Mouse (Mus musculus): Measurements from ENCODE around the gene Akap8l. TPM values are rescaled to one million over a fixed set of nuclear protein-coding genes. Genes with fewer than 3 reads are reported as not detected.

The Akap8l gene
- total and polyA plus RNA-seq, 2 experiments from 2014 or later, result 76.3 to 95.7 TPM

DNA sequence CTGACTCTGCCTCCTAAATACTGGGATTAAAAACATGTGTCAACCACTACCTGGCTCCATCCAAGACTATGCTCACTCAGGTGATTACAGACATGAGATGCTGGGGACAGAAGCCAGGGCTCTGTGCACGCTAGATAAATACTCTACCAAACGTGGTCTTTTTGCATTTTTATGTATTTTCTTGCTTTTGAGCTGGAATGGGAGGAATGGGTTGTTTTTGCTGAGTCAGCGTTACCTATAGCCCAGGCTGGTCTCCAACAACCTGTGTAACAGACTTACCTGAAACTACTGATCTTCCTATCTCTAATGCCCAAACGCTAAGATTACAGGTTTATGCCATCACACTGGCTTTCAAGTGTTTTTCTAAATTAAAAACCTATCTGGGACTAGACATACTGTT, 55.2 kb downstream of the Akap8l start:
- 90% methylated on average over 4 of the region's 4 CpGs for WGBS
- Histone ChIP-seq H3K9ac (replicated peaks; ENCODE audit: low read length) (no peak overlapping the region), H3K4me1 (ENCODE audit: insufficient read depth, low read length) (no peaks in the 10 kb centered on the region), H3K4me3 (ENCODE audit: low read length) (no peak overlapping the region), H3K27ac (no peak overlapping the region), H3K36me3 (ENCODE audit: insufficient read depth, low read length) (no peaks in the 10 kb centered on the region), H3K4me2 (ENCODE audit: low read depth, low read length) (no peak overlapping the region), H3K27me3 (ENCODE audit: insufficient read depth, low read length) (no peaks in the 10 kb centered on the region), H3K9me3 (ENCODE audit: low read length) (no peaks in the 10 kb centered on the region)
- no peak for TF ChIP-seq CTCF (IDR thresholded peaks at IDR 0.05; ENCODE audit: low read depth)
- DNase-seq (ENCODE audit: low spot score) (no peak), ATAC-seq (no peak)

- Histone ChIP-seq H3K4me2 (ENCODE audit: low read depth, low read length) (peak overlapping the region; percentile 76), H3K27me3 (ENCODE audit: insufficient read depth, low read length) (no peaks in the 10 kb centered on the region), H3K36me3 (ENCODE audit: insufficient read depth, low read length) (no peaks in the 10 kb centered on the region), H3K9me3 (ENCODE audit: low read length) (no peaks in the 10 kb centered on the region), H3K4me3 (ENCODE audit: low read length) (peak overlapping the region; percentile 84), H3K9ac (replicated peaks; ENCODE audit: low read length) (peak overlapping the region; percentile 97), H3K27ac (peak overlapping the region; percentile 100), H3K4me1 (ENCODE audit: insufficient read depth, low read length) (peaks cover 2% of the 10 kb centered on the region; the same call in 1 of the 2 replicates)
- TF ChIP-seq CTCF (IDR thresholded peaks at IDR 0.05; ENCODE audit: low read depth), result no peak
- DNase-seq (ENCODE audit: low spot score) (no peak), ATAC-seq (no peak)
- WGBS, result 42% methylated on average over 6 of the region's 6 CpGs
Measured at GRCm38 (mm10) chr17:32285138-32285670, 65.2 kb downstream of the Akap8l start.

DNA sequence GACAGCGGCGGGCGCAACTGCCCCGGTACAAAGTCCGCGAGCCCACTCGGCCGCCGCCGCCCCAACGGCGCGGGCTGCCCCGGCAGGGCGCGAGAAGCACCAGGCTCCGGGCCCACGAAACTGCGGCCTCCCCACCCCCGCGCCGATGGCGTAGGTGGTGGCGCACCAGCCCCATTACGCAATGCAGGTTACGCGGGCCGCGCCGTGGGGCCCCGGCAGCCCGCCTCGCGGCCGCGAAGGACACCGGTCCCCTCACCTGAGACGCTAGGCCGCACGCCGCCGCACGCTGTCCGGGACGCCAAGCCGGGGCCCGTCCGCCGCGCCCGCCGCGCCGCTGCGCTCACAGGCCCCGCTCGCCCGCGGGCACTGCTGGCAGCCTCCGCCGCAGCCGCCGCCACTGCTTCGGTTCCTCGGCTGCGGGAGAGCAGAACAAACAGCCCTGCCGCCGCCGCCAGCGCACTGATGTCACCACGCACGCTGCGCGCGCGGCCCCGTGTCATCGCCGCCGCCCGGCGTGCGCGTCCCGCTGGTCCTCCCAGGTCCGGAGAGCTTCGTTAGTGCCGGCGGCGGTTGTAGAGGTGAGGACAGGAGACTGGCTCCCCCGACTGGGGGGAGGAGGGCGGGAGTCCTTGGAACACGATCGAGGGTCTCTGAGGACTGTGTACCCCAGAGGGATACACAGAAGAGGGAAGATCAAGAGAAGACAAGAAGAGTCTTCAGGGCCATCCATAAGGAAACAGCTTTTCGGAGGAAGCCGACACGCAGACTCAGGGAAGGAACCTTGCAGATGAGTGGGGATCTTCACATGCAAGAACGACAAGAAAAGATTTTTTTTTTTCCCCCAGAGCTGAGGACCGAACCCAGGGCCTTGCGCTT, 65.9 kb downstream of the Akap8l start, which contains the start of gene Brd4:
Brd4 (minus strand) TSS at position 461 of the 876 bp plus-strand sequence.
- Histone ChIP-seq H3K36me3 (ENCODE audit: insufficient read depth, low read length) (no peaks in the 10 kb centered on the region), H3K27ac (peak within 1 kb of the TSS; percentile 100), H3K9ac (replicated peaks; ENCODE audit: low read length) (peak within 1 kb of the TSS; percentile 97), H3K4me3 (ENCODE audit: low read length) (peak within 1 kb of the TSS; percentile 84), H3K9me3 (ENCODE audit: low read length) (no peaks in the 10 kb centered on the region), H3K27me3 (ENCODE audit: insufficient read depth, low read length) (no peaks in the 10 kb centered on the region), H3K4me2 (ENCODE audit: low read depth, low read length) (peak within 1 kb of the TSS; percentile 76), H3K4me1 (ENCODE audit: insufficient read depth, low read length) (peaks cover 2% of the 10 kb centered on the region; the same call in 1 of the 2 replicates)
- DNase-seq (ENCODE audit: low spot score) (peak; percentile 96), ATAC-seq (peak; percentile 93)
- WGBS, result under 1% methylated on average over 70 of the region's 100 CpGs
- TF ChIP-seq CTCF (IDR thresholded peaks at IDR 0.05; ENCODE audit: low read depth), result no peak

GRCm38 (mm10) chr17:32283771-32284221, 66.6 kb downstream of the Akap8l start:
- Histone ChIP-seq H3K4me1 (ENCODE audit: insufficient read depth, low read length) (peaks cover 2% of the 10 kb centered on the region; the same call in 1 of the 2 replicates), H3K4me3 (ENCODE audit: low read length) (peak overlapping the region; percentile 84), H3K9me3 (ENCODE audit: low read length) (no peaks in the 10 kb centered on the region), H3K27ac (peak overlapping the region; percentile 100), H3K9ac (replicated peaks; ENCODE audit: low read length) (peak overlapping the region; percentile 97), H3K27me3 (ENCODE audit: insufficient read depth, low read length) (no peaks in the 10 kb centered on the region), H3K4me2 (ENCODE audit: low read depth, low read length) (peak overlapping the region; percentile 76), H3K36me3 (ENCODE audit: insufficient read depth, low read length) (no peaks in the 10 kb centered on the region)
- WGBS, result under 1% methylated on average over 27 of the region's 41 CpGs
- peak; percentile 73 for DNase-seq (ENCODE audit: low spot score)
- ATAC-seq, result peak; percentile 64
- no peak for TF ChIP-seq CTCF (IDR thresholded peaks at IDR 0.05; ENCODE audit: low read depth)

DNA sequence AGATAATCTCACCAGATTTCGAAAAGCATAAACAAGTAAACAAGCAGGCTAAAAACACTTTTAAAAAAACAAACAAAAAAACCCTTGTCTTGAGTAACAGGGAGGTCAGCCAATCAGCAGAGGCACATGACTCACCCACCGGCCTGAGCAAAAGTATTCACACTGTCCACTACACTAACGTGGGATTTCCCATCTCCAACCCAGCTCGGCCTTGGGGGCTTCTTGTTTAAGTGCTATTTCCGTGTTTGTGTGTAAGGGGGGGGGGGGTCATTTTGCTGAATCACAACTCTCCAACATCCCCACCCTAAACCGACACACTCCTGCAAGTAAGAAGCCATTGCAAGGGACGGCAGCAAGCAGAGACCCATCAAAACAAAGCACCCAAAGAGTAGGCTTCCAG, 67.1 kb downstream of the Akap8l start:
- Histone ChIP-seq H3K27me3 (ENCODE audit: insufficient read depth, low read length) (no peaks in the 10 kb centered on the region), H3K36me3 (ENCODE audit: insufficient read depth, low read length) (no peaks in the 10 kb centered on the region), H3K9ac (replicated peaks; ENCODE audit: low read length) (peak overlapping the region; percentile 97), H3K4me2 (ENCODE audit: low read depth, low read length) (peak overlapping the region; percentile 76), H3K9me3 (ENCODE audit: low read length) (no peaks in the 10 kb centered on the region), H3K27ac (peak overlapping the region; percentile 100), H3K4me1 (ENCODE audit: insufficient read depth, low read length) (peaks cover 2% of the 10 kb centered on the region; the same call in 1 of the 2 replicates), H3K4me3 (ENCODE audit: low read length) (peak overlapping the region; percentile 84)
- 7% methylated on average over 7 of the region's 7 CpGs for WGBS
- ATAC-seq, result no peak
- TF ChIP-seq CTCF (IDR thresholded peaks at IDR 0.05; ENCODE audit: low read depth), result no peak
- DNase-seq (ENCODE audit: low spot score), result peak; percentile 46

DNA sequence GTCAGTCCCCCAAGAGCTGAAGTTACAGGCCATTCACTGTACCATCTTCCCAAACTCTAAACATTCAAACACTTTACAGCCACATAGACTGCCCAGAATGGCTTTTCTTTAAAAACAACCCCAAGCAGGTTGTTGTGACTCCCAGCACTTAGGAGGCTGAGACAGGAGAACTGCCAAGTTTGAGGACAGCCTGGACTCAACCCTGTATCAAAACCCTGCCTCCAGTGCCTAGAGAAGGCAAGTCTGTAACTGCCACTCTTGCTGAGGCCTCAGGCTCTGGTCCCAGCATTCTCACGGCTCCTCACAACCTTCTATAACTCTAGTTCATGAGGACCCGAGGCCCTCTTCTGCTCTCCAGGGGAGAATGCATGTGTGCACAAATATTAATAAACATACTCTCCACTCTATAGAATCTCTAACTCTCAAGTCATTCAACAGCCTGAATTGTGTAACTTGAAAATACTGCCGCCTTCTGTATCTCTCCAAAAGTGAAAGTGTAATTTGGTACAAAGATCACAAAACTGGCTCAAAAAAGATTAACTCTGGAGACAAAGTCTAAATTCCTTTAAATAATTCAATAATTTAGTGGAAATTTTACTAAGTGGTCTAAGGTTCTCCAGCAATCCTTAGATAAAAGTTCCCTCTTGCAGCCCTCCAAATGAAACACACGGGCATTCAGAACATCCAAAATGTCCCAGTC, 68.6 kb downstream of the Akap8l start:
- H3K9ac ChIP-seq (replicated peaks; ENCODE audit: low read length), result no peak overlapping the region

More for the DNA sequence above, 68.6 kb downstream of the Akap8l start:
- Histone ChIP-seq H3K36me3 (ENCODE audit: insufficient read depth, low read length) (no peaks in the 10 kb centered on the region), H3K9me3 (ENCODE audit: low read length) (no peaks in the 10 kb centered on the region), H3K27ac (no peak overlapping the region), H3K4me2 (ENCODE audit: low read depth, low read length) (peak overlapping the region; percentile 76; the same call in 1 of the 2 replicates), H3K4me1 (ENCODE audit: insufficient read depth, low read length) (peaks cover 2% of the 10 kb centered on the region; the same call in 1 of the 2 replicates), H3K4me3 (ENCODE audit: low read length) (no peak overlapping the region), H3K27me3 (ENCODE audit: insufficient read depth, low read length) (no peaks in the 10 kb centered on the region)
- ATAC-seq, result no peak
- no peak for TF ChIP-seq CTCF (IDR thresholded peaks at IDR 0.05; ENCODE audit: low read depth)
- no peak for DNase-seq (ENCODE audit: low spot score)
- 69% methylated on average over 4 of the region's 4 CpGs for WGBS

All from hindbrain, postnatal 0 days (tissue).